Mouse (Mus musculus) testis, adult 2 months (tissue): ENCODE results near the gene Tfpi2. TPM values are rescaled to one million over a fixed set of nuclear protein-coding genes. Genes with fewer than 3 reads are reported as not detected.

Experiments used
- H3K27ac ChIP-seq: fragments of 200-500 bp; 2 replicates; pipeline ENCODE4 v1.5.1; 2012; ENCODE audit warnings: low read depth, low read length; ENCODE audit not compliant: control insufficient read depth, insufficient read depth
- H3K27me3 ChIP-seq: fragments of 200-500 bp; 2 replicates; pipeline ENCODE4 v1.6.1; 2012; ENCODE audit warnings: mild to moderate bottlenecking, low read length, moderate library complexity; ENCODE audit not compliant: control insufficient read depth, insufficient read depth
- H3K36me3 ChIP-seq: fragments of 200-500 bp; 2 replicates; pipeline ENCODE4 v1.6.1; 2012; ENCODE audit warnings: mild to moderate bottlenecking, low read length; ENCODE audit not compliant: control insufficient read depth, insufficient read depth
- H3K4me1 ChIP-seq: fragments of 200-500 bp; 2 replicates; pipeline ENCODE4 v1.6.1; 2012; ENCODE audit warnings: low read length; ENCODE audit not compliant: control insufficient read depth, insufficient read depth
- H3K4me3 ChIP-seq: fragments of 200-500 bp; 2 replicates; pipeline ENCODE4 v1.5.1; 2012; ENCODE audit warnings: low read depth, mild to moderate bottlenecking, low read length, moderate library complexity, mixed read lengths; ENCODE audit not compliant: control insufficient read depth
- CTCF ChIP-seq: fragments of 200-500 bp; IDR thresholded peaks from 2 replicates; pipeline ENCODE4 v1.5.1; 2012; ENCODE audit warnings: low read depth, mild to moderate bottlenecking, inconsistent platforms, low read length, moderate library complexity; ENCODE audit not compliant: control insufficient read depth, insufficient read depth, insufficient replicate concordance
- POLR2A ChIP-seq: fragments of 200-500 bp; IDR thresholded peaks from 2 replicates; pipeline ENCODE4 v1.6.1; 2012; ENCODE audit warnings: low read depth, mild to moderate bottlenecking, inconsistent platforms, low read length, moderate library complexity; ENCODE audit not compliant: control insufficient read depth
- polyA plus RNA-seq: library from polyadenylated mRNA; depleted of rRNA; stranded (reverse); fragments of >200 nt; gene quantifications from 2 replicates; pipeline ENCODE4 v1.2.3, GENCODE M21; 2012

The Tfpi2 gene
- polyA plus RNA-seq, 1 experiment, result not detected

- H3K27me3 ChIP-seq, result no peaks in the 10 kb centered on the region
- peaks cover 7% of the 10 kb centered on the region for H3K4me1 ChIP-seq
- no peak for TF ChIP-seq POLR2A
- TF ChIP-seq CTCF, result no peak
- H3K27ac ChIP-seq, result no peak overlapping the region
- H3K4me3 ChIP-seq, result peak overlapping the region; percentile 20
- no peaks in the 10 kb centered on the region for H3K36me3 ChIP-seq
These were observed 20.8 kb downstream of the Tfpi2 start for GRCm38 (mm10) chr6:3967676-3968626.

GRCm38 (mm10) chr6:3954969-3955368, 33.8 kb downstream of the Tfpi2 start:
- no peaks in the 10 kb centered on the region for H3K36me3 ChIP-seq
- no peaks in the 10 kb centered on the region for H3K27me3 ChIP-seq
- TF ChIP-seq POLR2A (no peak), CTCF (no peak)
- H3K27ac ChIP-seq, result no peak overlapping the region
- H3K4me1 ChIP-seq, result no peaks in the 10 kb centered on the region
- H3K4me3 ChIP-seq, result no peak overlapping the region

- TF ChIP-seq CTCF, result no peak
- no peak for TF ChIP-seq POLR2A
- no peak overlapping the region for H3K4me3 ChIP-seq
- H3K27ac ChIP-seq, result no peak overlapping the region
- no peaks in the 10 kb centered on the region for H3K27me3 ChIP-seq
- no peaks in the 10 kb centered on the region for H3K4me1 ChIP-seq
- no peaks in the 10 kb centered on the region for H3K36me3 ChIP-seq
These were observed 52.5 kb downstream of the Tfpi2 start for GRCm38 (mm10) chr6:3936140-3936714.

GRCm38 (mm10) chr6:3935606-3936005, 53.1 kb downstream of the Tfpi2 start:
- Histone ChIP-seq H3K27ac (no peak overlapping the region), H3K36me3 (no peaks in the 10 kb centered on the region), H3K27me3 (no peaks in the 10 kb centered on the region), H3K4me3 (no peak overlapping the region), H3K4me1 (no peaks in the 10 kb centered on the region)
- TF ChIP-seq POLR2A (no peak), CTCF (no peak)

- no peaks in the 10 kb centered on the region for H3K27me3 ChIP-seq
These were observed 53.7 kb downstream of the Tfpi2 start for GRCm38 (mm10) chr6:3935048-3935447.

GRCm38 (mm10) chr6:3926140-3926539, 62.6 kb downstream of the Tfpi2 start:
- Histone ChIP-seq H3K4me1 (no peaks in the 10 kb centered on the region), H3K27me3 (no peaks in the 10 kb centered on the region), H3K27ac (no peak overlapping the region), H3K36me3 (no peaks in the 10 kb centered on the region), H3K4me3 (no peak overlapping the region)
- TF ChIP-seq CTCF, result no peak
- no peak for TF ChIP-seq POLR2A

More at GRCm38 (mm10) chr6:3935048-3935447, 53.7 kb downstream of the Tfpi2 start:
- Histone ChIP-seq H3K27ac (no peak overlapping the region), H3K36me3 (no peaks in the 10 kb centered on the region), H3K4me1 (no peaks in the 10 kb centered on the region), H3K4me3 (no peak overlapping the region)
- TF ChIP-seq POLR2A (no peak), CTCF (no peak)

GRCm38 (mm10) chr6:3922870-3923269, 65.8 kb downstream of the Tfpi2 start:
- H3K36me3 ChIP-seq, result no peaks in the 10 kb centered on the region
- TF ChIP-seq CTCF, result no peak
- no peak for TF ChIP-seq POLR2A

More at GRCm38 (mm10) chr6:3922870-3923269, 65.8 kb downstream of the Tfpi2 start:
- Histone ChIP-seq H3K4me3 (no peak overlapping the region), H3K27me3 (no peaks in the 10 kb centered on the region), H3K4me1 (no peaks in the 10 kb centered on the region), H3K27ac (no peak overlapping the region)
